Mouse (Mus musculus) lung, adult 2 months (tissue): Measurements from ENCODE around the gene Olfr1440.

ENCODE experiments used
- CTCF ChIP-seq: fragments of 200-500 bp; IDR thresholded peaks from 2 replicates; pipeline ENCODE4 v1.5.1; 2011; ENCODE audit warnings: mild to moderate bottlenecking, low read length, control low read depth; ENCODE audit not compliant: insufficient read depth
- POLR2A ChIP-seq: fragments of 200-500 bp; IDR thresholded peaks from 2 replicates; pipeline ENCODE4 v1.6.1; 2011; ENCODE audit warnings: low read depth, mild to moderate bottlenecking, control low read depth, low read length, borderline replicate concordance; ENCODE audit errors: extremely low read depth

DNA sequence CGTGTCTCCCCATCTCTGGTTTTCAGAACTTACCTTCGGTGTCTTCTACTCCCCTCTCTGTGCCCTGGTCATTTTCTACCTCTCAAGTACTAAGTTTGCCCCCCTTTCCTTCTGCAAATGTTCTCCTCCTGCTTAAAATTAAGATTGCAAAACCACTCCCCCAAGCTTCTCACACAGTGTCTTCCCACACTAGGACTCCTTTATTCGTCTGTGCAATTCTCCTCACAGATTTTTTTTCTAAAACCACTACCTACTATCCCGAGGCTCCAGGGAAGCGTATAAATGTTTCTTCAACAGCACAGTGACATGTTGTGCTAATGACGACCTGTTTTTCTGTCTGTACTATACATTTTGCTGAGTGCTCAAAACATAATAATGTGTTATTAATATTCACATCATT, 33.5 kb downstream of the Olfr1440 start:
- TF ChIP-seq CTCF (no peak), POLR2A (no peak)
